Mouse (Mus musculus) neural tube, embryonic 12.5 days (tissue): ENCODE results near the gene Oxnad1. TPM values are rescaled to one million over a fixed set of nuclear protein-coding genes. Genes with fewer than 3 reads are reported as not detected.

ENCODE experiments used
- ATAC-seq: fragments of 200-750 bp; cut with Nextera tagmentation; 2 replicates; pipeline ENCODE4 v1.8.0; 2017; ENCODE audit warnings: low read depth, mild to moderate bottlenecking, moderate TSS enrichment, moderate library complexity; ENCODE audit not compliant: low FRiP score
- H3K27ac ChIP-seq: fragments of 300-500 bp; sonication (generic); 2 replicates; pipeline ENCODE4 v1.5.1; 2016
- H3K27me3 ChIP-seq: fragments of 300-500 bp; sonication (generic); replicated peaks from 2 replicates; pipeline ENCODE4 v1.6.1; 2016; ENCODE audit warnings: mild to moderate bottlenecking
- H3K36me3 ChIP-seq: fragments of 300-500 bp; sonication (generic); 2 replicates; pipeline ENCODE4 v1.6.1; 2016; ENCODE audit warnings: mild to moderate bottlenecking
- H3K4me1 ChIP-seq: fragments of 300-500 bp; sonication (generic); 2 replicates; pipeline ENCODE4 v1.6.1; 2016
- H3K4me2 ChIP-seq: fragments of 300-500 bp; sonication (generic); replicated peaks from 2 replicates; pipeline ENCODE4 v1.6.1; 2016; ENCODE audit warnings: mild to moderate bottlenecking
- H3K4me3 ChIP-seq: fragments of 300-500 bp; sonication (generic); 2 replicates; pipeline ENCODE4 v1.5.1; 2016
- H3K9ac ChIP-seq: fragments of 300-500 bp; sonication (generic); 2 replicates; pipeline ENCODE4 v1.6.1; 2016; ENCODE audit warnings: mild to moderate bottlenecking
- H3K9me3 ChIP-seq: fragments of 300-500 bp; sonication (generic); 2 replicates; pipeline ENCODE4 v1.6.1; 2016; ENCODE audit warnings: mild to moderate bottlenecking
- WGBS: fragments of 180-500 bp; shearing (Covaris S2); methylation state at CpG from one replicate; pipeline ENCODE4 v1.1.7; 2016; 5-methylcytosine and 5-hydroxymethylcytosine counted together
- polyA plus RNA-seq: library from polyadenylated mRNA; unstranded; fragments of >200 nt; fragmentation: Nextera tagmentation; extraction: Ambion mirVana; gene quantifications from 2 replicates; pipeline ENCODE4 v1.2.1, GENCODE M21; 2016

The Oxnad1 gene
- polyA plus RNA-seq, 1 experiment from 2014 or later, result 22.5 TPM

GRCm38 (mm10) chr14:32152243-32152965 lies 67.2 kb downstream of the Oxnad1 start:
- H3K4me3 ChIP-seq, result no peak overlapping the region
- H3K27ac ChIP-seq, result no peak overlapping the region
- no peak overlapping the region for H3K9ac ChIP-seq
- H3K9me3 ChIP-seq, result no peaks in the 10 kb centered on the region
- no peaks in the 10 kb centered on the region for H3K4me1 ChIP-seq
- no peaks in the 10 kb centered on the region for H3K36me3 ChIP-seq
- H3K4me2 ChIP-seq, result no peak overlapping the region
- H3K27me3 ChIP-seq, result no peaks in the 10 kb centered on the region
- ATAC-seq, result no peak
- 93% methylated on average over 18 of the region's 18 CpGs for WGBS

Other genes starting within 250 kb of the Oxnad1 start
- gene Galnt15, start 56.4 kb upstream of the Oxnad1 start, polyA plus RNA-seq, result 0.05 and 0.06 TPM in 2 replicates
- gene Dph3, start 355 bp downstream of the Oxnad1 start, polyA plus RNA-seq, result 72.7 and 78.0 TPM in 2 replicates
- gene Msmb, start 56.6 kb downstream of the Oxnad1 start, polyA plus RNA-seq, result not detected in 2 replicates
- 89.2 and 90.2 TPM in 2 replicates for gene Ncoa4, start 74.5 kb downstream of the Oxnad1 start, polyA plus RNA-seq
- 220 and 229 TPM in 2 replicates for gene Timm23, start 116.5 kb downstream of the Oxnad1 start, polyA plus RNA-seq
- 57.1 and 61.0 TPM in 2 replicates for gene Parg, start 116.6 kb downstream of the Oxnad1 start, polyA plus RNA-seq
- gene Ogdhl, start 236.6 kb downstream of the Oxnad1 start, polyA plus RNA-seq, result 17.9 and 19.7 TPM in 2 replicates